Mouse (Mus musculus): ENCODE measurements at regions not wholly inside any gene's neighbourhood (a gene's known extent, or its start where the extent isn't known, plus 50 kb on each side); places are given as distances from the start of the nearest gene placed in this dataset.
"Not testable (repeated sequence)": the region's sequence is repeated elsewhere in the genome, so short reads cannot be mapped to it uniquely, and the experiment has no call there.

DNA sequence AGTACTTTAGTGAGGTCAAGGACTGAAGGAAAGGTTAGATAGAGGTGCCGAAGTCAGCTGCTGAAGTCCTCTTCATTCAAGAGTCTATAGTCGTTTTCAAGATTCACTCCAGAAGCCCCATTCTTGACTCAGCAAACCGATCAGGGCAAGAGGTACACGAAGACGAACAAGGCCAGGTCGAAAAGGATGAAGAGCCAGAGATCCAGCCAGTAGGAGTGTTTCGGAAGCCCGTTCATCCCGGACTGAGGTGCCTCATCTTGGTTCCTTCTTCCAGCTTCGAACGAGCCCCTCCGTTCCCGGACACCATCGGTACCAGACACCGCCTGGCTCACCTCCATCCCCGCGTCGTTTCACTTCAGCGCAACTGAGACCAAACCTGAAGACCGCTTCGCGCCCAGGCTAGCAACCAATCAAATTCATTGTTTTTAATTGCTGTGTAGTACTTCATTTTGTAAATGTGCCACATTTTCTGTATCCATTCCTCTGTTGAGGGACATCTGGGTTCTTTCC lies 412.2 kb upstream of the Gm10488 start:
- not testable (repeated sequence) for H3K36me3 ChIP-seq; H3K9me3 ChIP-seq (replicated peaks); H3K4me3 ChIP-seq; H3K4me1 ChIP-seq; H3K27ac ChIP-seq; H3K27me3 ChIP-seq (ENCODE audit: low read depth, poor library complexity, severe bottlenecking)
- peak; percentile 7 for DNase-seq (ENCODE audit: low spot score)
- WGBS, result 91% methylated on average over 20 of the region's 22 CpGs
